Mouse (Mus musculus) frontal cortex, adult (tissue): ENCODE measurements around the gene Evx2.

Source experiments
- ATAC-seq: cut with Nextera tagmentation; 2 replicates; pipeline ENCODE4 v1.9.2; 2017; ENCODE audit warnings: mild to moderate bottlenecking, moderate library complexity, mixed read lengths; ENCODE audit not compliant: low TSS enrichment

The Evx2 gene

GRCm38 (mm10) chr2:74659507-74660005 lies at the start of gene Evx2:
Gene Evx2 (minus strand): TSS chr2:74659557.
- no peak for ATAC-seq

- no peak for ATAC-seq
These were observed 49.3 kb upstream of the Evx2 start for GRCm38 (mm10) chr2:74708676-74709075.

GRCm38 (mm10) chr2:74707599-74707998 lies 48.2 kb upstream of the Evx2 start:
- no peak for ATAC-seq

- ATAC-seq, result no peak
These were observed 47.1 kb upstream of the Evx2 start for GRCm38 (mm10) chr2:74706393-74706960.

GRCm38 (mm10) chr2:74705467-74706089 lies 46.2 kb upstream of the Evx2 start:
- ATAC-seq, result no peak

- ATAC-seq, result no peak
These were observed 45.7 kb upstream of the Evx2 start for GRCm38 (mm10) chr2:74704999-74705466.

GRCm38 (mm10) chr2:74704393-74704998 lies 45.1 kb upstream of the Evx2 start, which contains the start of gene Hoxd8:
Gene Hoxd8 (plus strand): TSS chr2:74704615.
- ATAC-seq, result no peak

- ATAC-seq, result no peak
These were observed 44.5 kb upstream of the Evx2 start for GRCm38 (mm10) chr2:74703720-74704392.

GRCm38 (mm10) chr2:74703317-74703716 lies 44.0 kb upstream of the Evx2 start:
- ATAC-seq, result no peak

GRCm38 (mm10) chr2:74702820-74703219 lies 43.5 kb upstream of the Evx2 start:
- no peak for ATAC-seq

- no peak for ATAC-seq
These were observed 42.8 kb upstream of the Evx2 start for GRCm38 (mm10) chr2:74701949-74702819.

GRCm38 (mm10) chr2:74700546-74701112 lies 41.3 kb upstream of the Evx2 start:
- no peak for ATAC-seq

GRCm38 (mm10) chr2:74699664-74700545 lies 40.5 kb upstream of the Evx2 start:
- ATAC-seq, result no peak

GRCm38 (mm10) chr2:74699053-74699430 lies 39.7 kb upstream of the Evx2 start:
- ATAC-seq, result no peak

GRCm38 (mm10) chr2:74698201-74699052 lies 39.1 kb upstream of the Evx2 start:
- no peak for ATAC-seq

- ATAC-seq, result no peak
These were observed 38.3 kb upstream of the Evx2 start, which contains the start of gene Hoxd9 for GRCm38 (mm10) chr2:74697567-74698121. Gene Hoxd9 (plus strand): TSS chr2:74697727.

GRCm38 (mm10) chr2:74696442-74697335 lies 37.3 kb upstream of the Evx2 start:
- ATAC-seq, result no peak
